Mouse (Mus musculus): ENCODE measurements at regions not wholly inside any gene's neighbourhood (a gene's known extent, or its start where the extent isn't known, plus 50 kb on each side); places are given as distances from the start of the nearest gene placed in this dataset.
"Not testable (repeated sequence)": the region's sequence is repeated elsewhere in the genome, so short reads cannot be mapped to it uniquely, and the experiment has no call there.

GRCm38 (mm10) chr10:66694549-66695285 is 401.2 kb upstream of the Jmjd1c start:
- no peaks in the 10 kb centered on the region for H3K36me3 ChIP-seq (ENCODE audit: control insufficient read depth, insufficient read depth, low read length)
- no peaks in the 10 kb centered on the region for H3K27me3 ChIP-seq (replicated peaks; ENCODE audit: control insufficient read depth, insufficient read depth, low read length)
- no peaks in the 10 kb centered on the region for H3K4me1 ChIP-seq (ENCODE audit: control insufficient read depth, insufficient read depth, low read length)
- no peak overlapping the region for H3K27ac ChIP-seq (ENCODE audit: low read depth, low read length)
- H3K4me2 ChIP-seq (ENCODE audit: low read length) = no peak overlapping the region
- no peak for DNase-seq (ENCODE audit: low spot score)
- H3K9me3 ChIP-seq (replicated peaks; ENCODE audit: control insufficient read depth, low read length) = no peaks in the 10 kb centered on the region; the same call in 1 of the 2 replicates
- 95% methylated on average over 11 of the region's 11 CpGs for WGBS
- no peak overlapping the region for H3K4me3 ChIP-seq (ENCODE audit: low read depth, low read length)
- H3K9ac ChIP-seq (ENCODE audit: low read length) = no peak overlapping the region
- ATAC-seq = no peak

- not testable (repeated sequence) for DNase-seq (ENCODE audit: low spot score); ATAC-seq
- WGBS = 86% methylated on average over 9 of the region's 9 CpGs
These were observed 381.0 kb upstream of the Jmjd1c start for GRCm38 (mm10) chr10:66714926-66715325.

GRCm38 (mm10) chr10:66717909-66718308 is 378.0 kb upstream of the Jmjd1c start:
- WGBS = 71% methylated on average over 7 of the region's 7 CpGs
- Histone ChIP-seq H3K9me3 (replicated peaks; ENCODE audit: control insufficient read depth, low read length) (0 out of 2 replicates have a peak, but pooled peaks cover 3% of the 10 kb centered on the region), H3K27ac (ENCODE audit: low read depth, low read length) (no peak overlapping the region), H3K4me2 (ENCODE audit: low read length) (no peak overlapping the region), H3K4me3 (ENCODE audit: low read depth, low read length) (no peak overlapping the region), H3K27me3 (replicated peaks; ENCODE audit: control insufficient read depth, insufficient read depth, low read length) (no peaks in the 10 kb centered on the region), H3K36me3 (ENCODE audit: control insufficient read depth, insufficient read depth, low read length) (no peaks in the 10 kb centered on the region), H3K9ac (ENCODE audit: low read length) (no peak overlapping the region), H3K4me1 (ENCODE audit: control insufficient read depth, insufficient read depth, low read length) (no peaks in the 10 kb centered on the region)
- DNase-seq (ENCODE audit: low spot score) (no peak), ATAC-seq (no peak)

More at GRCm38 (mm10) chr10:66714926-66715325, 381.0 kb upstream of the Jmjd1c start:
- H3K27ac ChIP-seq (ENCODE audit: low read depth, low read length); H3K27me3 ChIP-seq (replicated peaks; ENCODE audit: control insufficient read depth, insufficient read depth, low read length); H3K9me3 ChIP-seq (replicated peaks; ENCODE audit: control insufficient read depth, low read length); H3K4me1 ChIP-seq (ENCODE audit: control insufficient read depth, insufficient read depth, low read length); H3K36me3 ChIP-seq (ENCODE audit: control insufficient read depth, insufficient read depth, low read length); H3K4me3 ChIP-seq (ENCODE audit: low read depth, low read length); H3K9ac ChIP-seq (ENCODE audit: low read length); H3K4me2 ChIP-seq (ENCODE audit: low read length): not testable (repeated sequence)

GRCm38 (mm10) chr10:66719796-66720195 is 376.1 kb upstream of the Jmjd1c start:
- H3K27ac ChIP-seq (ENCODE audit: low read depth, low read length) = no peak overlapping the region
- DNase-seq (ENCODE audit: low spot score) (no peak), ATAC-seq (no peak)
- WGBS = 94% methylated on average over 11 of the region's 11 CpGs
- H3K9me3 ChIP-seq (replicated peaks; ENCODE audit: control insufficient read depth, low read length) = 0 out of 2 replicates have a peak, but pooled peaks cover 3% of the 10 kb centered on the region
- no peaks in the 10 kb centered on the region for H3K4me1 ChIP-seq (ENCODE audit: control insufficient read depth, insufficient read depth, low read length)
- no peak overlapping the region for H3K4me3 ChIP-seq (ENCODE audit: low read depth, low read length)
- no peak overlapping the region for H3K4me2 ChIP-seq (ENCODE audit: low read length)
- no peak overlapping the region for H3K9ac ChIP-seq (ENCODE audit: low read length)
- no peaks in the 10 kb centered on the region for H3K36me3 ChIP-seq (ENCODE audit: control insufficient read depth, insufficient read depth, low read length)
- no peaks in the 10 kb centered on the region for H3K27me3 ChIP-seq (replicated peaks; ENCODE audit: control insufficient read depth, insufficient read depth, low read length)

DNA sequence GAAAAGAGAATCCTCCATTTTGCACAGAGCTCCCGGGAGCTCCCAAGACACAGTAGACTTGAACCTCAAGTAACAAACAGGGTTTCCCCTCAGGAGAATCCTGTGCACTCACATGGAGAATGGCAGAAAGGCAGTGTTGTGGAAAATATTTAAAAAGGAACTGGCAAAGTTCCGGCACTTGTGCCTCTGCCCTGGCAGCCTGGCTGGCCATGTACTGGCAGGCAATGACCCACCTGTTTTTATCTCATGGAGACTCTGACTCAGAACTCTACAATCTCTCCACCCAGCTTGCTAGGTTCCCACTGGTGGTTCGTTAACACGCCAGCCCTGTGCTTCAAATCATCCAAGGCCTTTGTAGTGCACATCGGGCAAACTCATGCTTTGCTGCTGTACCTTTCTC is 362.3 kb upstream of the Jmjd1c start:
- Histone ChIP-seq H3K9ac (ENCODE audit: low read length) (no peak overlapping the region), H3K27ac (ENCODE audit: low read depth, low read length) (no peak overlapping the region), H3K9me3 (replicated peaks; ENCODE audit: control insufficient read depth, low read length) (no peaks in the 10 kb centered on the region), H3K27me3 (replicated peaks; ENCODE audit: control insufficient read depth, insufficient read depth, low read length) (no peaks in the 10 kb centered on the region), H3K4me1 (ENCODE audit: control insufficient read depth, insufficient read depth, low read length) (no peaks in the 10 kb centered on the region), H3K4me2 (ENCODE audit: low read length) (no peak overlapping the region), H3K36me3 (ENCODE audit: control insufficient read depth, insufficient read depth, low read length) (no peaks in the 10 kb centered on the region), H3K4me3 (ENCODE audit: low read depth, low read length) (no peak overlapping the region)
- ATAC-seq = no peak
- WGBS = 89% methylated on average over 5 of the region's 5 CpGs
- DNase-seq (ENCODE audit: low spot score) = no peak

DNA sequence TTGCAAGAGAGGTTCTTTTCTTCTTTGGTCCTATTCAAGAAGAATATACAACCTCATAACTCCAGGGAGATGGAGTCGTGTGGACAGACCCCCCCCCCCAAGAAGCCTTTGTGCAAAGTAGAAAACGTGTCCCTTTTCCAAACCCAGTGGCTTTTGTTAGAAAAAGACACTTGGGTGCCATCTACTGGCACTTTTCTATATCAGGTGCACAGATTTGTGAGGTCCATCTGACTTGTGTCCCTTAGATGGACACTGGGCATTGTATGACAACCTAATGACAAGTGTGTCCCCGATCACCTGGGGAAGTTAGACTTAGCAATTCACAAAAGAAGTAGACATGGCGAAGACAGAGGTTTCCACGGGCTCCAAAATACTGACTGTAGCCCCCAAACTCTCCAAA is 361.1 kb upstream of the Jmjd1c start:
- Histone ChIP-seq H3K9ac (ENCODE audit: low read length) (no peak overlapping the region), H3K36me3 (ENCODE audit: control insufficient read depth, insufficient read depth, low read length) (no peaks in the 10 kb centered on the region), H3K27me3 (replicated peaks; ENCODE audit: control insufficient read depth, insufficient read depth, low read length) (no peaks in the 10 kb centered on the region), H3K27ac (ENCODE audit: low read depth, low read length) (no peak overlapping the region), H3K4me3 (ENCODE audit: low read depth, low read length) (no peak overlapping the region), H3K4me2 (ENCODE audit: low read length) (no peak overlapping the region), H3K9me3 (replicated peaks; ENCODE audit: control insufficient read depth, low read length) (no peaks in the 10 kb centered on the region), H3K4me1 (ENCODE audit: control insufficient read depth, insufficient read depth, low read length) (no peaks in the 10 kb centered on the region)
- peak; percentile 28 for DNase-seq (ENCODE audit: low spot score)
- WGBS = 67% methylated on average over 5 of the region's 5 CpGs
- no peak for ATAC-seq

DNA sequence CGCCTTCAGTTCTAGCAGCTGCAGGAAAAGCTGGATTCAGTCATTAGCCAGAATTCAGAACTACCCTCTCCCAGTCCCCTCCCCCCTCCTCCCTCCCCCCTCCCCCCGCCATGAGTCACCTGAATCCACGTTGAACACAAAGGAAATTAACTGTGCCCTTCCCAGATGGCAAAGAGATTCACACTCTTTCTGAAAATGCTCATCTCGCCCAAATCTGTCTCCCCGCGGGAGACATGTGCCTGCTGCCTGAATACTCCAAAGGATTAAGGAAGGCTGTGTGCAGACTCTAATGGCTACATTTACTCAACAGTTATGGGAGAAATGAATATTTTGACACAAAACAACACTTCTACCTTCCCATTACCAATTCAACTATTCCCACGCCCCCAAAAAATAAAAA is 356.9 kb upstream of the Jmjd1c start:
- Histone ChIP-seq H3K27ac (ENCODE audit: low read depth, low read length) (no peak overlapping the region), H3K4me1 (ENCODE audit: control insufficient read depth, insufficient read depth, low read length) (no peaks in the 10 kb centered on the region), H3K4me2 (ENCODE audit: low read length) (no peak overlapping the region), H3K9me3 (replicated peaks; ENCODE audit: control insufficient read depth, low read length) (no peaks in the 10 kb centered on the region), H3K27me3 (replicated peaks; ENCODE audit: control insufficient read depth, insufficient read depth, low read length) (no peaks in the 10 kb centered on the region), H3K36me3 (ENCODE audit: control insufficient read depth, insufficient read depth, low read length) (no peaks in the 10 kb centered on the region), H3K4me3 (ENCODE audit: low read depth, low read length) (no peak overlapping the region), H3K9ac (ENCODE audit: low read length) (no peak overlapping the region)
- WGBS = 67% methylated on average over 6 of the region's 7 CpGs
- no peak for ATAC-seq
- no peak for DNase-seq (ENCODE audit: low spot score)

DNA sequence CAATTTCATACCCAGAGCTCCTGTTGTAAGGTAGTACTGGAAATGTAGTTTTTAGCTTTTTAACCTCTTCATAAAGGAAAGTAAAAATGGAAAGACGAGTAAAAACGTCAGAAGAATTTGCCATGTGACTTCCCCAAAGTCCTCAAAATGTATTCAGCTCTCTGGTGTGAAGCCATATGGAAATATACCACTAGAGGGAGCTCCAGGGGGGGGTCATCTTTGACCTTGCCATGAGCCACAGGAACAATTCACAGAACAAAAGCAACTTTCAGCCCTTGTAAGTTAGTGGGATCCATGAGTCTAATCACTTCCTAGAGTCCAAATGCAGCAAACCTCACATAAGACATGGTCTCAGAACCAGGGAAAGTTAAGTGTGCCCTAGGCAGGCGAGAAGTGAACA is 354.1 kb upstream of the Jmjd1c start:
- ATAC-seq = no peak
- no peak overlapping the region for H3K4me2 ChIP-seq (ENCODE audit: low read length)
- H3K9me3 ChIP-seq (replicated peaks; ENCODE audit: control insufficient read depth, low read length) = no peaks in the 10 kb centered on the region
- no peaks in the 10 kb centered on the region for H3K4me1 ChIP-seq (ENCODE audit: control insufficient read depth, insufficient read depth, low read length)
- no peak overlapping the region for H3K9ac ChIP-seq (ENCODE audit: low read length)
- H3K27me3 ChIP-seq (replicated peaks; ENCODE audit: control insufficient read depth, insufficient read depth, low read length) = no peaks in the 10 kb centered on the region
- no peak for DNase-seq (ENCODE audit: low spot score)
- 59% methylated on average over 3 of the region's 3 CpGs for whole genome bisulfite sequencing
- no peaks in the 10 kb centered on the region for H3K36me3 ChIP-seq (ENCODE audit: control insufficient read depth, insufficient read depth, low read length)
- no peak overlapping the region for H3K4me3 ChIP-seq (ENCODE audit: low read depth, low read length)
- no peak overlapping the region for H3K27ac ChIP-seq (ENCODE audit: low read depth, low read length)

DNA sequence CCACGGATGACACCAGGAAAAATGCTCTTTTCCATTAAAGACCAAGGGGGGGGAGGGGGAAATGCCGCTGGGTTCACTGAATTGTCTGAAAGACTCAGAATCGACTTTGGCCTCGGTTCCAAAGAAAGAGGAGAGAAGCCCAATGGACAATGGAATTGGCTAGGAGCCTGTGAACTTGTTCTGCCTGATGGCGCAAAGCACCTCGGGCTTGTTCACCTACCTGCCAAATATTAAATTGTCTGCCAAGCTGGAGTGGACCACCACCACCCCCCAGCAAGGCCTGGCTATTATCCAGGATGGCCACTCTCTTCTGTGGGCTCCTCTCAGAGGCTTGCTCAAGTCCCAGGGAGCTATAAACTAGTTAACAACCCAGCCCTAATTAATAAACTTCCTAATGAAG is 352.7 kb upstream of the Jmjd1c start:
- Histone ChIP-seq H3K4me3 (ENCODE audit: low read depth, low read length) (no peak overlapping the region), H3K9ac (ENCODE audit: low read length) (no peak overlapping the region), H3K36me3 (ENCODE audit: control insufficient read depth, insufficient read depth, low read length) (no peaks in the 10 kb centered on the region), H3K4me1 (ENCODE audit: control insufficient read depth, insufficient read depth, low read length) (no peaks in the 10 kb centered on the region), H3K9me3 (replicated peaks; ENCODE audit: control insufficient read depth, low read length) (no peaks in the 10 kb centered on the region), H3K27me3 (replicated peaks; ENCODE audit: control insufficient read depth, insufficient read depth, low read length) (no peaks in the 10 kb centered on the region), H3K27ac (ENCODE audit: low read depth, low read length) (no peak overlapping the region), H3K4me2 (ENCODE audit: low read length) (no peak overlapping the region)
- 63% methylated on average over 6 of the region's 6 CpGs for whole genome bisulfite sequencing
- ATAC-seq (peak; percentile 65; the same call in 1 of the 2 replicates), DNase-seq (ENCODE audit: low spot score) (peak; percentile 68)

Data from forebrain, embryonic 14.5 days (tissue).